Mouse (Mus musculus) embryo, embryonic 10.5 days (tissue): ENCODE results near the gene Asgr2.
"Not testable (repeated sequence)": the region's sequence is repeated elsewhere in the genome, so short reads cannot be mapped to it uniquely, and the experiment has no call there.

ENCODE experiments used
- DNase-seq: peaks from one replicate; pipeline ENCODE4 v3.0.0-alpha.2; 2015; ENCODE audit warnings: low spot score

The Asgr2 gene

DNA sequence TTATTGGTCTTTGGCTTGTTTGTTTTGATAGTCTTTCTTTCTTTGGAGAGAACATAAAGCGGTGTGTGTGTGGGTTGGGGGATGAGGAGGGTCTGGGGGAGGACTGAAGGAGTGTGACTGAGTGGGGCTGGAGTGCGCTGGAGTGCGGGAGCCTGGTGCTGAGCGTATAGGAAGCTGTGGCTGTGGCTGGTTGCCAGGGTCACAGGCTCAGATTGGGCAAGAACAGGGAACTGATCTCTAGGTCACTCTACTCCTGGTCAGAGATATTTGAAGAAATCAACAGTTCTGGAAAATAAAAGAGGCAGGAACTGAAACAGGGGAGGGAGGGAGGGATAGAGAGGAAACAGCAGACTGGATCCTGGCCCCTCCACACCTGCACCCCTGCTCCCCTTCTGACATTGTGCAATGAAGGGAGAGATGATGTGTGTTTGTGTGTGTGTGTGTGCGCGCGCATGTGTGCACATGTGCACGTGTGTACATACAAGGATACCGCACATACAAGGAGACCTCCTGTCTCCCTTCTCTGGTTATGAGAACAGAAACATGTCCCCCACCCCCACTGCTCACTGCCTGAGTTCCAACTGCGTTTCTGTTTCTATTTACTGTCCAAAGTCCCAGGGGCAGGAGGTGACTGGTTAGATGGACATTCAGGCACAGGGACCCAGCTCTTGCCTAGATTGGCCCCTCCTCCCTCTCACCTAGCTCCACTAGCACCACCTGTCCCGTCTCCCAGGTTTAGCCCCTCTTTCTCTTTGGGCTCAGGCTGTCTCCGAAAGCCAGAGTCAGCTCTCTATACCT, at the start of gene Asgr2:
Asgr2 (plus strand) TSS at position 659 of the 798 bp plus-strand sequence.
- DNase-seq = no peak

DNA sequence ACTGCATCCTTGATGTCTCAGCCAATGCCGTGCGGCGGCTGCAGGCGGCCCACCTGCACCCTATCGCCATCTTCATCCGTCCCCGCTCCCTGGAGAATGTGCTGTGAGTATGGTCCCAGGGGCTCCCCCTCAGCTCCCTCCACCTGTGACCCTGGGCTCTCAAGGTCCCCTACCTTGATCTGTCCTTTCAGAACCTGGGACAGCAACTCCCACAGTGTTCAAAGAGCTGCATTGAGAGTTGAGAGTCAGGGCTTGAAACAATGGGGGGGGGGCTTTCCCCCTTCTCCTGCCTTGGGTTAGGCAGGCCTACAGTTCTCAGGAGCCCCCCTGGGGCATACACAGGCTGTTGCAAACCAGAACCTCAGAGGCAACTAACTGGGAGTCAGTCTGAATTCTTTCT, 48.8 kb upstream of the Asgr2 start:
- DNase-seq = no peak

DNA sequence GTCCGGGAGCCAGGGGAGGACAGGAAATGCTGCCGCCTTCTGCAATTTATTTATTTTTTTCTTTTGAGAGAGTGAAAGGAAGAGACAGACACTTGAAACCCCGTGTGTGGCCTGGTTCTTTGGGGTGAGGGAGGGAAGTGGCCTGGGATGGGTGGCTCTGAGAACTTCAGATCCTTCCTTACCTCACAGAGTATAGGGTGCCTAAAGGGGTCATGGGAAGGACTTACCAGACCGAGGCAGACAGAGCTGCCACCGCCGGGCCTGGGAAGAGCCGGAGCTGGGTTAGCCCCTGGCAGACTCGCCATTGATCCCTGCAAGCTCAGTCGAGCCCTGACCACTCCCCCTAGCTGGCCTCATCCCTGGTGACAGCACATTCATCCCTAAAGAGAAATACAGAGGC, 47.0 kb upstream of the Asgr2 start:
- DNase-seq = peak; percentile 15

DNA sequence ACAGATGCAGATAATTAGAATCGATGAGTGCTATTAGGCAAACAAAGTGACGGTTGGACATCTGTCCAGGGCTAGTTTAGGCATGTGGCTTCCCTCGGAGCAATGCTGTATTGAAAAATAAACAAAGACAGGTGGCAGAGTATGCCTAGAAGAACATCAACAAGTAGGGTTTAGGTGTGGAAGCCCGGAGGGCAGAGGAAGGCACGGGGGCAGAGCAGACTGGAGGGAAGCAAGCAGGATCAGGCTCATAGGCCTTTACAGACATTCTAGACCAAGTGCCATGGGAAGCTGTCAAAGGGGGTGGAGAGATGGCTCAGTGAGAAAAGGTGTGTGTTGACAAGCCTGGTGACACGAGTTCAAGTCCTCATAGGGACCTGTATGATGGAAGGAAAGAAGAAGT, 43.1 kb upstream of the Asgr2 start:
- DNase-seq = no peak

DNA sequence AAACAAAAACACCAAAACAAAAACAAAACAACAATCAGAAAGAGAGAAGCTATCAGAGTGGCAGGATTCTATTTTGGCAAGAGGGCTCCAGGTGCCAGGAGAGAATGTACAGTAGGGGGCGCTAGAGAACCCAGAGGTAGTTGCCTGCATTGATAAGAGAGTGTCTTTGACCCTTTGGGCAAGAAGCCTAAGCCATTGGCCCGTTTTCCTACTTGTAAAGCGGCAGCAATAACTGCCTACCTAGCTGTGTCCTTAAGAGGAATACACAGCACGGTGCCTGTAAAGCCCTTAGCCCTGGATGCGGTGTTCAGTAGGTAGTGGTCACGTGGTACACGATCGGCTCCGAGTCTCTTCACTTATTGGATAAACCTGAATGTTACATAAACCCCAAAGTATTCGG, 42.6 kb upstream of the Asgr2 start:
- no peak for DNase-seq

DNA sequence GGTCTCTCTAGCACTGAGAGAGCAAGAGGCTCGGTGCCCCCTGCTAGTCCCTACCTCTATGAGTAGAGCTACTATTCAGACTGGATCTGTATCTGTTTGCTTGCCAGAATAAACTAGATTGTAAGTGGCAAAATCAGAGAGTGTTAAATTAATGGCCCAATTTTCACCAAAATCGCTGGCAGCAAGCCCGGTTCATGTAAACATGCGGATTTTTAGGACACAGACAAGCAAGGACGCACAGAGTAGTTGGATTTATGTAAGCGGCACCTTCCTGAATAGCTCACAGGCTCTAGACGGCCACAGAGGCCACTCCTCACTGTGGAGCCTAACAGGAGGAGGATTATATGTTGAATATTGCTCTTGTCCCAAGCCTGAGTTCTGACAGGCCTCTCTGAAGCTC, 39.3 kb upstream of the Asgr2 start:
- DNase-seq = no peak

DNA sequence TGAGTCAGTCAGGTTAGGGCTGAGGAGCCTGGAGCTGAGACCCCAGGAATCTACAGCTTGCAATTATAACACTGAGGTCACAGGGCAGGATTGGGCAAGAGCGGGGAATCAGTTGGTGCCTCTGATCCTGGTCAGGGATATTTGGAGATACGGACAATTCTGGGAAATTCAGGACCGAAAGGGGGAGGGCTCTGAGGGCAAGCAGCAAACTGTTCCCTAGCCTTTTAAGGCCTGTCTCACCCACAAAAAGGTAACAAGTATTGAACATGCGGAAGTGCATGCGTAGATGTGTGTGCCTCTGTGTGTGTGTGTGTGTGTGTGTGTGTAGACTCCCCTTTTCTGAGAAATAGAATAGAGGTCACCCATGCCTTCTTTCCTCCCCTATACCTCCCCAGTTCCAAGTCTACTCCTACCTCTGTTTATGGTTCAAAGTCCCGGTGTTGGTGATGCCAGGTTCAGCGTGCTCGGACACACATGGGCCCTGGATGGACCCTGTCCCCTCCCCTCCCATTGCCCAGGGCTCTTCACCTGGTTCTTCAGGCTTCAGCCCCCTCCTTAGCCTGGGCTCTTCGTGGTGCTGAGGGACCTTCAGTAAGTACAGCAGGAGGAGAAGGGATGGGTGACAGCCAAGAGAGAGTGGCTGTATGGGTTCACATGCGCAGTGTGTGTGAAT, 38.4 kb upstream of the Asgr2 start, which contains the start of gene Asgr1:
Asgr1 (plus strand) TSS at position 188 of the 673 bp plus-strand sequence.
- DNase-seq = no peak

DNA sequence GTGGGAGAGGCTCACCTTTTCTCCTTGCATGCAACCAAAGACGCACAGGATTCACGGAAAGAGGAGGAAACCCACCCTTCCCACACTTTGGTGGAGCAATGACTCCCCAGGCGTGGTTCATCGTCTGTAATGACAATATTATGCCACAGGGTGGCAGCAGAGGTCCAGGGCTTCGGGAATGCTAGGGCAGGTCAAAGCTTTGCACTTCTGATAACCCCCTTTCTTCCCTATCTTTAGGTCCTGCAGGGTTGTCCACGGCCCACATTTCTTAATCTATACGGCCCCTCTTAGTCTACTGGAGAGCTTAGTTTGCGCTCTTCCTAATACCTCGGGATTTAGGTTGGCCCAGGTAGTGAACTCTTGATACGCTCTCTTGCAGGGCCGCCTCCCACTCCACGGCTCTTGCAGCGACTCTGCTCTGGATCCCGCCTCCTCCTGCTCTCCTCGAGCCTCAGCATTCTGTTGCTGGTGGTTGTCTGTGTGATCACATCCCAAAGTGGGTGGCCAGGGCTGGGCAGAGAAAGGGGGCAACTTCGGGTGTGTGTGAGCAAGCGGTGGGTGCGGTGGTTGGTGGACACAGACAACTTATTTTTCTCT, 36.7 kb upstream of the Asgr2 start:
- DNase-seq = peak; percentile 87

DNA sequence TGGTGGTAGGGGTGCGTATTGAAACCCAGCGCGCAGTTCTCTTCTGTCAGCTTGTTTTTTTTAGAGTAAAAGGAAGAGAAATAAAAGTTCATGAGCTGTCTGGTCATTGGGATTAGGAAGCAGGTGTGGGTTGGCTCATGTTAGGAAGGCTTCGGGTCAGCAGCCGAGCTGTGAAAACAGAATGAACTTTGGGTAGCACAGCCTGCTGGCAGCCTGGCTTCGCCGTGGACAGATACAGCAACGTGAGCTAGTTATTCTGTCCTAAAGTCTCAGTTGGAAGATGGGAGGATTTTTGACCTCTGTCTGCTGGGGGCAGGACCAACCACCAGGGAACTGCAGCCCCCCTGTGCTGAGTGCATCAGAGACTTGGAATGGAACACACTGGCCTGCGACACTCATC, 34.6 kb upstream of the Asgr2 start:
- no peak for DNase-seq

DNA sequence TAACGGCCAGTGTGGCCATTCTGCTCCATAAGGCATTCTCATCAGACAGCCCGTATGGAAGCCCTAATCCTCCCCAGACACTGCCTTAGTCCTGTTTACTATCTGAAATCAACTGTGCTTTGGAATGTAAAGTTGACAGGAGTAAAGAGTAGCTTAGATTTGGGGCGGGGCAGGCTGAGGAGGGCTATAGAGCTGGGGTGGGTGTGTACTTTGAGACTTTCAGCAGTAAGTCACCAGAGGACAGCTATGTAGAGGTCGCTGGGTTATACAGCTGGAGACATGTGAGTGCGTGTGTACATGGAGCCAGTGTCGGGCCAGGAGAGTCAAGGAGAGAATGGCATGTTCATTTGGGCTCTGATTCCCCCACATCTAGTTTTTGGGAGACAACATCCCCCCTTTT, 32.5 kb upstream of the Asgr2 start:
- no peak for DNase-seq

DNA sequence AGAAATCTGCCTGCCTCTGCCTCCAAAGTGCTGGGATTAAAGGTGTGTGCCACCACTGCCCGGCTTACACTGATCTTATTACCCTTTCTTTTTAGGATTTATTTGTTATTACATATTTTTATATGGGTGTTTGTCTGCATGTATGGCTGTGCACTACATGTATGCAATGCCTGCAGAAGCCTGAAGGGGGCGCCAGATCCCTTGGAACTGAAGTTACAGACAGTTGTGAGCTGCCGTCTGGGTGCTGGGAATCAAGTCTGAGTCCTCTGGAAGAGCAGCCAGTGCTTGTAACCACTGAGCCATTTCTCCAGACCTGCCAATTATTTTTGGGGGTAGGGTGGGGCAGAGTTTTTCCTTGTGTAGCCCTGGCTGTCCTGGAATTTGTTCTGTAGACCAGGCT, 29.4 kb upstream of the Asgr2 start:
- no peak for DNase-seq

DNA sequence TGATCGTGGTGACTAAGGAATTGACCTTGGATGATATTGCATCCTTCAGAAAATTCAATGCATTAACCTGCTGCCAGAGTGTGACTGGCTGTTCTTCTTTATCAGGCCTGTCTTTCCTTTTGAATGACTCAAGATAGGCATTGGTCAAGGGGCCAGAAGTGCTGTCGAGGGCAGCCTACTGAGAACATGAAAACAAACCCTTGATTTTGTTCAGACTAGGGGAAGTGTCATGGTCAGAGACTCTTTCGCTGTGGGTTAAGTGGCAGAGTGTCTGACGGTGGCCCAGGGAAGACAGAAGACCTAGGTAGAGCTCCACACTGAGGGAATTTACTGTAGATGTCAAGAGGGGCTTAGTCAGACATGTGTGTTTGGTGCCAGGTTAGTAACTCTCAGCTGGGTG, 25.7 kb upstream of the Asgr2 start:
- DNase-seq = no peak

DNA sequence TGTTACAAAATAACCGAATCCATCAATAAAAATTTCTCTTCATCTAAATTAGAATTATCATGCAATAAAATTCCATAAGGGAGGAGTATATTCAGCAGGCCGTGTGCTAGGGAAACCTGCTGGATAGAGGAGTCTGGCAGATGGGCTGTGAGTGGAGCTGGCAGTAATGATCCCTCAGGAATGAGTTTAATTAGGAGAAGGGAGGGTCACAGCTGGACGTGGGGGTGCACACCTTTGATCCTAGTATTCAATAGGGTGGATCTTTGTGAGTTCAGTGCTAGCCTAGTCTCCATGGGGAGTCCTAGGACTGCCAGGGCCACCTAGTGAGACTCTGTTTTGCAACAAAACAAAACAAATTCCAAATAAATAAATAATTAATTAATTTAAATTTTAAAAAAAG, 24.2 kb upstream of the Asgr2 start:
- no peak for DNase-seq

DNA sequence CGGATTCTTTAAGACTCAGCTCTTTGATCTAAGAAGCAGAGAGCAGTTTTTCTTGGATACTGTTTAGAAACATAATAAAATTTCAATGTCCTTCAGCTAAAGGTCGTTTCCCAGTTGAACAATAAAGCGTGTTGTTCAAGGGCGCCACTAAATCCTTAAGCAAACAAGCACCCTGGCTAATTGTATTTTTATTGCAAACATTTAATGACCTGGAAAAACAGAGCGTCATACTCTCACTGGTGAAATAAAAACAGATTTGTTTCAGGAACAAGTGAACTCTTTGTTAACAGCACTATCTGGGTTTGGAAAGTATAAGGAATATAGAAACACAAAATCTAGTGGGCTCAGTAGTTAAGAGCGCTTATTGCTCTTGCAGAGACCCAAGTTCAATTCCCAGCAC, 22.4 kb upstream of the Asgr2 start:
- DNase-seq = peak; percentile 29

DNA sequence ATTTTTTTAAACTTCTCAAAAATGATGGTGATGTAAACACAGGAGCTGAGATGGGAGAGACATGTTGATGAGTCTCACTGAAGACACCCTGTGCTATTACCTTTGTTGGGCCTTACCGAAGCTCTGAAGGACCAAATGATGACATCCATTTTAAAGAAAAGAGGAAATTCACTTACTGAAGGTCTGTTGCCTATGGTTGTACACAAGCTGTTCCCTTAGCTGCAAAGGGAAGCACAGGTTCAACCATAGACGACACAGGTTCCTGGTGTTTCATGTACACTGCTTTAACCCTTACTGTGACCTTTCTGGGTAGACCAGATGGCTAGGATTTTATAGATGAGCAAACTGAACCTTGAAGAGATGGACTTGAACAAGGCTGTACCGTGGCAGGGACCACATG, 21.8 kb upstream of the Asgr2 start:
- not testable (repeated sequence) for DNase-seq

DNA sequence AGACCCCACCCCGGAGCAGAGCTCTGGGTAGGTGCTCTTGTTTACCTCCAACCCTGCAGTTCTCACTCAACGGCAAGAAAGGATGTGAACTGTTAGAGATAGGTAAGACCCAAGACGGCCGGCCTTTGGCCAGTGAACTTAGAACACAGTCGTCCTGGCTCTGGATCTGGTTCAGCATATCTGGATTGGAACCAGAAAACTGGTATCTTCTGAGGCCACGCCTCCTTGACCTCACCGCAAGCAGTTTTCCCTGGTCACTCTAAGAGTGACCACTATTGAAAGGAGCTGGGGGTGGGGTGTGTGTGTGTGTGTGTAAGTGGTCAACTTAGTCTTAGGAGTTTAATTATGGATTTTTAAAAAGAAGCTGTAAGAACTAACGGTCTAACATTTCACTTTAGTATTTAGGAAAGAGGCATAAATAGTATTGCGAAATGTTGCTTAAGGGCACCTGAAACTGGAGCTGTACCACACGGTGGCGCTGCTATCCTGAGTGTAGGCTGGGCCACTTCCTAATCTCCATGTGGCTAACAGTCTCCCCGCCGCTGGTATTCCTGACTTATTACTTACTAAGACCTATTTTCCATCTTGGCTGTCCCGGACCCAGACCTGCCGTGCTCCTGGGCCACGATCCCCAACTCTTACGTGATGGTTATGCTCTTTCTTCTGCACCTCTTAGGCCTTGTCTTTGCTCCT, 17.9 kb upstream of the Asgr2 start:
- peak; percentile 89 for DNase-seq

DNA sequence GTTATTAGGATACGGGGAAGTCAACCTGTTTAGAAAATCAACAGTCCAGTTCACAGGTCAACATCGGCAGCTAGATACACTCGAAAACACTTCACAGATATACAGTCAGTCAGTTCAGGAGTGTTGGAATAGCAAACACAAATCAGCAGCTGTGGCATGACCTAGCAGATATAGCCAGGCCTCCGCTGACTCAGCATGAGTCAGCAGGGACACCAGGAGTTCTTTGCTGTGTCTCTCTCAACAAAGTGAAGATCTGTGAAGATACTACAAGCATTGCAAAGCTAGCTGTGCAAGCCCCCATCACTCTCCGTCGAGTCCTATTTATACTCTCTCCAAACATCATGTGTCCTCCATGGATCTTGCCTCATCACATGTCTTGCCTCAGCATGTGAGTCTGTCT, 16.9 kb upstream of the Asgr2 start:
- no peak for DNase-seq

DNA sequence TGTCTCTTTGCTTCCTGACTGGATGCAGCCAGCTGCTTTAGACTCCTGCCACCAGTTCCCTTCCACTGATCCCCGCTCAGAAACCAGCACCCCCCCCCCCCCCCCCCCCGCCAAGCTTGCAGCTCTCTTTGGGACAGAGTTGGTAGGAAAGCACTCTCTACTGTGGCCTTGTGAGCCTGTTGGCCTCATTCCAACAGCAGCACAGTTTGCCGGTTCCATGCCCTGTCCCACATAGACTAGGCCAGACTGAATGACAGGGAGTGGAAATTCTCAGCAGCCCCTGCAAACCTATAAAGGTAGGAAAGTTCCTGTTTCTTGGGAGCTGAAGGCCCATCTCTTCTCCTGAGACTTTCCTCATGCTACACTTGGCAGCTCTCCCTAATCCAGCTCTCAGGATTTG, 15.0 kb upstream of the Asgr2 start:
- no peak for DNase-seq

DNA sequence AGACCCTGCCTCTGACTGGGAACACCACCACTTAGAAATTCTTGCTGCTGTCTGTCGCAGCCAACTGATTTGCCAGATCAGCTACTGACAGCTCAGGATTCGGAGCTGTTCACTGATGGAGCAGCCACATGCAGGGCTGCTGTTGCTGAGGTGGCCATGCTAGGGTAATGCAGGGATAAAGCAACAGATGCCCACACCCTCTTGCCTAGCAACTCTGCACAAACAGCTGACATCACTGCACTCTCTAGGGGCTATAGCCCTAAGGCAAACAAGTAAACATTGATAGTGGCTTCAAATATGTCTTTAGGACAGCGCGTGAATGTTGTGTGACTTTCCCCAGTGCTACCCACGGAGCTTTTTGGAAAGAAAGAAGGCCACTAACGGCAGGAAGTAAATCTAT, 13.3 kb upstream of the Asgr2 start:
- DNase-seq = no peak

DNA sequence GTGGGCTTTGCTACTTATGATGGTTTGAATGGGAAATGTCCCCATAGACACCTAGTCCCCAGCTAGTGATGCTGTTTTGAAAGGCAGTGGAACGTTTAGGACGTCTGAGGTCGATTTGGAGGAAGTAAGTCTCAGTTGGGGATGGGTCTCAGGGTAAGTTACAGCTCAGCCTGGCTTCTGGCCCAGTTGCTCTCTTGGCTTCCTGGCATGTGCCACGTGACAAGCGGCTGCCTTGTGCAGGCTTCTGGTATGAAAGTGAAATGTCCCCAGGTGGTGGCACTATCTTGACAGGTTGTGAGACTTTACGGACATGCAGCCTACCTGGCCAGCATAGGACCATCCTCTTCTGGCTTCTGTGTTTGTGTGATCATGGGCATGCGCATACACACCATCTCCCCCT, 12.5 kb upstream of the Asgr2 start:
- DNase-seq = no peak

DNA sequence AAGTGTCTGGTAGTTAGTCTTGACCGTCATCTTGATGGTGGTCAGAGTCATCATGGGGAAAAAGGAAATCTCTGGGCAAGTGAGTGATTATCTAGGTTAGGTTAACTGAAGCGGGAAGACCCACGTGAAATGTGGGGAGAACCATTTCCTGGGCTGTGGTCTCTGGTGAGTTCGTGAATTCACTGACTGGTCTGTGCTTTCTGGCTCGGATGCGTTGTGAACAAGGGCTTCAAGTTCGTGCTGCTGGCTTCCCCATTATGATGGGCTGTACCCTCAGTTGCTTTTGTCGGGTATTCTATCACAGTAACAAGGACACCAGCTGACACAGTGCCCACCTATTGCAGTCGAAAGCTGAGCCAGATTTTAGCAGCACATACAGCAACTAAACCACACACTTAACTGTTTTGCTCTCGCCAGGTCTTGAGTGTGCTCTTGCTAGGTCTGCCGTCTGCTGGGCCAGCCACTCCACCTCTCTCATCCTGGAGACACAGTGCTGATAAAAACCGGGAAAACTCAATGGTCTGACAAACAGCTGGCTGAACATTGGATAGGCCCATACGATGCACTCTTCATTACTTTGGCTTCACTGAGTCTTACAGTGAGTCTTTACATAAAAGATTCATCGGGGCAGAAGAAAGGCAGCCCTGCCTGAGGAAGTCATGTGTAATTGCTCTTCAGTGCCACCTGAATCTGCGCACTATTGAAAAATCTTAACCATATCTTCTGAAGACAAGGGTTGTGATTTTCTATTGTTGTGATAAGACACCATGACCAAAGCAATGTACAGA, 11.4 kb upstream of the Asgr2 start:
- DNase-seq = no peak

DNA sequence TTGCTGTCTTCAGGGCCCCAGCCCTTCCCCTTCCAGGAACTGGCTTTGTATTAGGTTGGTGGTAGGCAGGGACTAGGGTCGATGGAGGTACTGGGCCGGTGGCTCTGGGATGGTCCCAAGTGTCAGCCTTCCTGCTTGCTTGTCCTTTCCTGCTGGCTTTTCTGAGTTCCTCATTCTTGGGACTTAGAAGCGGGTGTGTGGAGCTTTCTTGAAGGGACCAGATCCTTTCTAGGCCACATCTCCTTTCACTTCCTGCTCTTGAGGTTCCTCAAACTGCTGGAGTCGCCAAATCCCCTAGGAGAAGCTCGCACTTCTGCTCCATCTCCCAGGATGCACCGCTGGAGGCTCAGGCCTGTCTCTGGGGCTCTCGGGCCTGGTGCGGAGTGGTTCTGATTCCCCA, 7.9 kb upstream of the Asgr2 start:
- DNase-seq = no peak
